In the genomic region with DNA sequence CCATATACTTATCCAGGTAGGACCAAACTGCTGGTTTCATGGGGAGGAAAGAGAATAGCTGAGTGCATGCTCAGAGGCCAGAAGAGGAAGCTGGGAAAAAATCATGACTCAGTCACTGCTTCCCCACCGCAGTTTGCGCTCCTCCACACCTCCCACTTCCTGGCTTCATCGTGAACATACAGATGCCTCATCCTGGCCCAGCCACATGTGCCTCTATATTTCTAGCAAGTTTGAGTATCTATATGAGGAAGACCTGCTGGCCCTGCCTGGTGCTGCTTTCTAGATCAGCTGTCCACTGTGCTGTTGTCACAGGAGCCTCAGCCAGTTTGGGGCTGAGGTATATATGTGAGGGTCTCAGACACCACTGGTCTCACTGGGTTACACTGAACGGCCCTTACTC, we compare ENCODE assay signal across 10 mouse cellular contexts.
DNase-seq lines count a peak whose midpoint lies in the region; ATAC-seq and TF ChIP-seq lines count a peak whose summit lies in the region.
"Had no signal": no experiment of that assay in that cellular context is flagged by ENCODE, and none has a peak within 500 bp of the region (broad histone marks: within the 10 kb centered on the region; RNA-seq: fewer than 3 reads in every experiment).

No protein-coding gene starts in this region.

- DNase-seq in heart, adult 18-20 months = no peak
- DNase-seq in thymus, postnatal 0 days (ENCODE audit: low spot score) = peak; percentile 29
- no peak for DNase-seq in thymus, adult 18-20 months
- peak; percentile 35 for DNase-seq in liver, postnatal 0 days
- DNase-seq in adipocyte (ENCODE audit: low spot score) = no peak
- no peak for DNase-seq in spleen, postnatal 36 days (ENCODE audit: low spot score in 2 of 2)
- no peak for DNase-seq in urinary bladder, postnatal 36 days (ENCODE audit: low spot score in 2 of 2)
- DNase-seq: cerebellum, postnatal 25 days had no signal

- ATAC-seq in heart, embryonic 15.5 days (replicated peaks; ENCODE audit: insufficient number of reproducible peaks, insufficient read depth, low FRiP score, low read depth) = no peak
- ATAC-seq in liver, postnatal 0 days = peak; percentile 24

- WGBS in heart, embryonic 15.5 days = 64% methylated on average over 4 of the region's 4 CpGs
- WGBS in liver, postnatal 0 days (ENCODE audit: insufficient replicate concordance) = 44% methylated on average over 4 of the region's 4 CpGs

- no peak overlapping the region for H3K4me3 ChIP-seq in heart, embryonic 15.5 days
- no peak overlapping the region for H3K4me3 ChIP-seq in liver, postnatal 0 days (ENCODE audit: low read depth, low read length)

- no peak overlapping the region for H3K4me2 ChIP-seq in heart, embryonic 15.5 days
- H3K4me2 ChIP-seq in liver, postnatal 0 days (ENCODE audit: low read depth, low read length) = no peak overlapping the region

- H3K36me3 ChIP-seq in heart, embryonic 15.5 days = peaks cover 10% of the 10 kb centered on the region; the same call in 1 of the 2 replicates
- H3K36me3 ChIP-seq in liver, postnatal 0 days (replicated peaks; ENCODE audit: insufficient read depth, low read length) = peaks cover 33% of the 10 kb centered on the region

- H3K9ac ChIP-seq in heart, embryonic 15.5 days = no peak overlapping the region
- no peak overlapping the region for H3K9ac ChIP-seq in liver, postnatal 0 days (replicated peaks)
- H3K9ac ChIP-seq: liver, embryonic 14.5 days had no signal

- H3K27me3 ChIP-seq in heart, embryonic 15.5 days = no peaks in the 10 kb centered on the region
- H3K27me3 ChIP-seq in liver, postnatal 0 days (ENCODE audit: insufficient read depth, low read length) = no peaks in the 10 kb centered on the region

- TF ChIP-seq CTCF in liver, postnatal 0 days (IDR thresholded peaks at IDR 0.05; ENCODE audit: low read depth) = no peak

- peak overlapping the region; percentile 79 for H3K27ac ChIP-seq in heart, embryonic 15.5 days
- no peak overlapping the region for H3K27ac ChIP-seq in liver, postnatal 0 days (ENCODE audit: low read depth)
- H3K27ac ChIP-seq: liver, embryonic 14.5 days had no signal

- TF ChIP-seq EP300 in liver, postnatal 0 days (IDR thresholded peaks at IDR 0.05; ENCODE audit: low read depth) = no peak

- H3K9me3 ChIP-seq in heart, embryonic 15.5 days (replicated peaks) = no peaks in the 10 kb centered on the region
- H3K9me3 ChIP-seq in liver, postnatal 0 days (ENCODE audit: low read length) = no peaks in the 10 kb centered on the region

- H3K4me1 ChIP-seq in heart, embryonic 15.5 days (replicated peaks) = peaks cover 35% of the 10 kb centered on the region
- peaks cover 6% of the 10 kb centered on the region; the same call in 1 of the 2 replicates for H3K4me1 ChIP-seq in liver, postnatal 0 days (ENCODE audit: insufficient read depth)

Comparison
In these comparisons a context has a peak if more than half of its experiments do, and no peak if none do; other contexts are left out.
1. DNase-seq: peak in thymus, postnatal 0 days (single experiment) and liver, postnatal 0 days (single experiment); none in heart, adult 18-20 months (0 of 2), thymus, adult 18-20 months (0 of 2), adipocyte (single experiment), spleen, postnatal 36 days (0 of 2) and urinary bladder, postnatal 36 days (0 of 2).